ENCODE assay signal across 8 mouse cellular contexts in the genomic region with DNA sequence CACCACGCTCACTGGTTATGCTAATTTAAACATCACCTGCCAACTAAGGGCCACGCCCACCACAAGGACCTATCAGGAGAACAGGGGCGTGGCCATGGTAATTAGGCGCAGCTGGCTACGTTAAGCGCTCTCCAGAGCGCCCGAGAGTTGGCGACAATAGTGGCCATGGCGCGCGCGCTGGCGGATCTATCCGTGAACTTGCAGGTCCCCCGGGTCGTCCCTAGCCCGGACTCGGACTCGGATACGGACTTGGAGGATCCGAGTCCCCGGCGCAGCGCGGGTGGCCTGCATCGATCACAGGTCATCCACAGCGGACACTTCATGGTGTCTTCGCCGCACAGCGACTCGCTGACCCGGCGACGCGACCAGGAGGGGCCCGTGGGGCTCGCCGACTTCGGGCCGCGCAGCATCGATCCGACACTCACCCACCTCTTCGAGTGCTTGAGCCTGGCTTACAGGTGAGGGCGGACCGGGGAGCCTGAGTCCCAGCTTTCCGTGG. TPM values are rescaled to one million over a fixed set of nuclear protein-coding genes. Genes with fewer than 3 reads are reported as not detected.
DNase-seq lines count a peak whose midpoint lies in the region; ATAC-seq and TF ChIP-seq lines count a peak whose summit lies in the region.

No protein-coding gene starts in this region.

- TF ChIP-seq POLR2A in lung, adult 2 months (IDR thresholded peaks at IDR 0.05; ENCODE audit: borderline replicate concordance, extremely low read depth, low read depth, low read length): peak; percentile 62; the same call in 1 of the 2 replicates

- TF ChIP-seq CTCF in lung, adult 2 months (IDR thresholded peaks at IDR 0.05; ENCODE audit: insufficient read depth, low read length): no peak

- DNase-seq in MN1 (ENCODE audit: low spot score): peak; percentile 76
- peak; percentile 36 for DNase-seq in cerebellum, adult 9-10 months
- DNase-seq in forelimb bud, embryonic 11.5 days (ENCODE audit: low read depth, low spot score): peak; percentile 85
- DNase-seq in heart, postnatal 4 days: peak; percentile 84
- DNase-seq in layer of hippocampus, adult 11-12 months (ENCODE audit: low spot score): peak; percentile 66
- DNase-seq in lung, adult 2 months: peak; percentile 76
- DNase-seq in testis, postnatal 14 days (ENCODE audit: low spot score): peak; percentile 90

- peaks cover 3% of the 10 kb centered on the region for H3K4me1 ChIP-seq in lung, adult 2 months (ENCODE audit: control insufficient read depth, insufficient read depth, low read length)

- peak overlapping the region; percentile 63 for H3K4me3 ChIP-seq in lung, adult 2 months (replicated peaks; ENCODE audit: extremely low read depth, low read depth, low read length)

- WGBS in lung, adult 2 months: 1% methylated on average over 48 of the region's 48 CpGs

- ATAC-seq in neutrophil, adult 5-6 weeks (ENCODE audit: extremely low read depth, insufficient number of reproducible peaks, low FRiP score, poor library complexity, severe bottlenecking): peak; percentile 43; the same call in 1 of the 2 replicates

RNA-seq across cellular contexts. Expression of a gene that starts 17.1 kb away (rescaled TPM):
- 1 to 10 TPM; 8.4 to 9.6 TPM for total RNA-seq in heart, postnatal 4 days (2021)
- polyA plus RNA-seq in lung, adult 2 months (2012; rRNA removed): 17.8 and 28.5 TPM in 2 replicates
- total RNA-seq in neutrophil, adult 5-6 weeks (2017): not detected in 2 replicates

RNA-seq across cellular contexts. Expression of a gene that starts 28.7 kb away (rescaled TPM):
- 1 to 10 TPM; 2.8 to 2.9 TPM for total RNA-seq in heart, postnatal 4 days (2021)
- polyA plus RNA-seq in lung, adult 2 months (2012; rRNA removed): 2.3 and 3.0 TPM in 2 replicates
- total RNA-seq in neutrophil, adult 5-6 weeks (2017): not detected in 2 replicates

RNA-seq across cellular contexts. Expression of a gene that starts 42.0 kb away (rescaled TPM):
- 10 to 100 TPM; 28.5 to 37.0 TPM for total RNA-seq in heart, postnatal 4 days (2021)
- polyA plus RNA-seq in lung, adult 2 months (2012; rRNA removed): 51.3 and 56.4 TPM in 2 replicates
- 67.6 and 68.1 TPM in 2 replicates for total RNA-seq in neutrophil, adult 5-6 weeks (2017)

RNA-seq across cellular contexts. Expression of a gene that starts 42.6 kb away (rescaled TPM):
- total RNA-seq in heart, postnatal 4 days (2021): 10 to 100 TPM; 15.8 to 18.4 TPM
- 8.1 and 8.3 TPM in 2 replicates for polyA plus RNA-seq in lung, adult 2 months (2012; rRNA removed)
- 7.4 and 9.3 TPM in 2 replicates for total RNA-seq in neutrophil, adult 5-6 weeks (2017)

RNA-seq across cellular contexts. Expression of a gene that starts 42.8 kb away (rescaled TPM):
- 10 to 100 TPM; 24.8 to 26.6 TPM for total RNA-seq in heart, postnatal 4 days (2021)
- 30.7 and 31.5 TPM in 2 replicates for polyA plus RNA-seq in lung, adult 2 months (2012; rRNA removed)
- total RNA-seq in neutrophil, adult 5-6 weeks (2017): 8.1 and 8.7 TPM in 2 replicates

Comparison
In these comparisons a context has a peak if more than half of its experiments do, and no peak if none do; other contexts are left out.
1. Peak in every context shown above with its lines: DNase-seq, ATAC-seq and H3K4me3 ChIP-seq.
2. DNase-seq: peak in every context shown above with its lines; median percentile 90 in testis, postnatal 14 days; 85 in forelimb bud, embryonic 11.5 days; 84 in heart, postnatal 4 days; 76 in MN1; 76 in lung, adult 2 months; 66 in layer of hippocampus, adult 11-12 months; 36 in cerebellum, adult 9-10 months.